Mouse (Mus musculus): ENCODE measurements around the gene Aire. TPM values are rescaled to one million over a fixed set of nuclear protein-coding genes. Genes with fewer than 3 reads are reported as not detected.
A peak's percentile ranks its signal among the peaks of the same experiment; 100 is the strongest.

Aire gene
- polyA plus RNA-seq, 1 experiment from 2014 or later: 1.7 TPM

- H3K27me3 ChIP-seq (ENCODE audit: insufficient read depth, low read length): no peaks in the 10 kb centered on the region
- no peaks in the 10 kb centered on the region for H3K9me3 ChIP-seq (ENCODE audit: low read length)
- H3K27ac ChIP-seq (ENCODE audit: low read length): no peak overlapping the region
- no peak overlapping the region for H3K4me3 ChIP-seq (ENCODE audit: low read length)
- no peaks in the 10 kb centered on the region for H3K4me1 ChIP-seq (ENCODE audit: insufficient read depth, low read length)
- no peak overlapping the region for H3K4me2 ChIP-seq (replicated peaks; ENCODE audit: low read depth, low read length)
- no peaks in the 10 kb centered on the region for H3K36me3 ChIP-seq (ENCODE audit: insufficient read depth, low read length)
- no peak overlapping the region for H3K9ac ChIP-seq (replicated peaks; ENCODE audit: low read length)
- 87% methylated on average over 8 of the region's 8 CpGs for WGBS
- ATAC-seq (ENCODE audit: low FRiP score, low TSS enrichment): no peak
Observed at GRCm38 (mm10) chr10:78057056-78057455, 13.6 kb upstream of the Aire start.

GRCm38 (mm10) chr10:78054633-78055565, 11.5 kb upstream of the Aire start:
- Histone ChIP-seq H3K9me3 (ENCODE audit: low read length) (no peaks in the 10 kb centered on the region), H3K4me1 (ENCODE audit: insufficient read depth, low read length) (no peaks in the 10 kb centered on the region), H3K36me3 (ENCODE audit: insufficient read depth, low read length) (no peaks in the 10 kb centered on the region), H3K27ac (ENCODE audit: low read length) (no peak overlapping the region), H3K4me2 (replicated peaks; ENCODE audit: low read depth, low read length) (no peak overlapping the region), H3K27me3 (ENCODE audit: insufficient read depth, low read length) (no peaks in the 10 kb centered on the region), H3K4me3 (ENCODE audit: low read length) (no peak overlapping the region), H3K9ac (replicated peaks; ENCODE audit: low read length) (no peak overlapping the region)
- peak; percentile 54; the same call in 1 of the 2 replicates for ATAC-seq (ENCODE audit: low FRiP score, low TSS enrichment)
- WGBS: 69% methylated on average over 19 of the region's 19 CpGs

- no peak overlapping the region for H3K27ac ChIP-seq (ENCODE audit: low read length)
- no peaks in the 10 kb centered on the region for H3K27me3 ChIP-seq (ENCODE audit: insufficient read depth, low read length)
- no peak overlapping the region for H3K4me3 ChIP-seq (ENCODE audit: low read length)
- H3K9me3 ChIP-seq (ENCODE audit: low read length): no peaks in the 10 kb centered on the region
- H3K36me3 ChIP-seq (ENCODE audit: insufficient read depth, low read length): no peaks in the 10 kb centered on the region
- no peak overlapping the region for H3K9ac ChIP-seq (replicated peaks; ENCODE audit: low read length)
- ATAC-seq (ENCODE audit: low FRiP score, low TSS enrichment): no peak
- 56% methylated on average over 11 of the region's 11 CpGs for WGBS
- no peak overlapping the region for H3K4me2 ChIP-seq (replicated peaks; ENCODE audit: low read depth, low read length)
- H3K4me1 ChIP-seq (ENCODE audit: insufficient read depth, low read length): no peaks in the 10 kb centered on the region
Observed at GRCm38 (mm10) chr10:78049519-78050035, 6.2 kb upstream of the Aire start.

- Histone ChIP-seq H3K9ac (replicated peaks; ENCODE audit: low read length) (no peak overlapping the region), H3K27ac (ENCODE audit: low read length) (no peak overlapping the region), H3K4me1 (ENCODE audit: insufficient read depth, low read length) (peaks cover 6% of the 10 kb centered on the region), H3K4me2 (replicated peaks; ENCODE audit: low read depth, low read length) (no peak overlapping the region), H3K27me3 (ENCODE audit: insufficient read depth, low read length) (no peaks in the 10 kb centered on the region), H3K4me3 (ENCODE audit: low read length) (no peak overlapping the region), H3K36me3 (ENCODE audit: insufficient read depth, low read length) (no peaks in the 10 kb centered on the region), H3K9me3 (ENCODE audit: low read length) (no peaks in the 10 kb centered on the region)
- WGBS: 84% methylated on average over 9 of the region's 10 CpGs
- no peak for ATAC-seq (ENCODE audit: low FRiP score, low TSS enrichment)
Observed at GRCm38 (mm10) chr10:78048061-78048730, 4.8 kb upstream of the Aire start.

- Histone ChIP-seq H3K9ac (replicated peaks; ENCODE audit: low read length) (no peak overlapping the region), H3K9me3 (ENCODE audit: low read length) (no peaks in the 10 kb centered on the region), H3K4me1 (ENCODE audit: insufficient read depth, low read length) (peaks cover 8% of the 10 kb centered on the region), H3K4me2 (replicated peaks; ENCODE audit: low read depth, low read length) (no peak overlapping the region), H3K27ac (ENCODE audit: low read length) (no peak overlapping the region), H3K4me3 (ENCODE audit: low read length) (no peak overlapping the region), H3K36me3 (ENCODE audit: insufficient read depth, low read length) (no peaks in the 10 kb centered on the region), H3K27me3 (ENCODE audit: insufficient read depth, low read length) (no peaks in the 10 kb centered on the region)
- ATAC-seq (ENCODE audit: low FRiP score, low TSS enrichment): no peak
- WGBS: 81% methylated on average over 4 of the region's 4 CpGs
Observed at GRCm38 (mm10) chr10:78046388-78046787, 3.0 kb upstream of the Aire start.

GRCm38 (mm10) chr10:78044531-78044930, 1.1 kb upstream of the Aire start:
- Histone ChIP-seq H3K36me3 (ENCODE audit: insufficient read depth, low read length) (no peaks in the 10 kb centered on the region), H3K27ac (ENCODE audit: low read length) (no peak overlapping the region), H3K4me2 (replicated peaks; ENCODE audit: low read depth, low read length) (no peak overlapping the region), H3K9me3 (ENCODE audit: low read length) (no peaks in the 10 kb centered on the region), H3K9ac (replicated peaks; ENCODE audit: low read length) (no peak overlapping the region), H3K27me3 (ENCODE audit: insufficient read depth, low read length) (no peaks in the 10 kb centered on the region), H3K4me3 (ENCODE audit: low read length) (no peak overlapping the region), H3K4me1 (ENCODE audit: insufficient read depth, low read length) (peaks cover 8% of the 10 kb centered on the region)
- 74% methylated on average over 1 of the region's 1 CpGs for WGBS
- ATAC-seq (ENCODE audit: low FRiP score, low TSS enrichment): no peak

- H3K36me3 ChIP-seq (ENCODE audit: insufficient read depth, low read length): no peaks in the 10 kb centered on the region
- peak overlapping the region; percentile 57 for H3K4me2 ChIP-seq (replicated peaks; ENCODE audit: low read depth, low read length)
- 58% methylated on average over 14 of the region's 14 CpGs for WGBS
- no peaks in the 10 kb centered on the region for H3K27me3 ChIP-seq (ENCODE audit: insufficient read depth, low read length)
- no peak overlapping the region for H3K27ac ChIP-seq (ENCODE audit: low read length)
- H3K9ac ChIP-seq (replicated peaks; ENCODE audit: low read length): no peak overlapping the region; the same call in 1 of the 2 replicates
- 0 out of 2 replicates have a peak, but pooled peaks have one; percentile 32 for ATAC-seq (ENCODE audit: low FRiP score, low TSS enrichment)
- H3K4me1 ChIP-seq (ENCODE audit: insufficient read depth, low read length): peaks cover 8% of the 10 kb centered on the region
- no peaks in the 10 kb centered on the region for H3K9me3 ChIP-seq (ENCODE audit: low read length)
- peak overlapping the region; percentile 30 for H3K4me3 ChIP-seq (ENCODE audit: low read length)
Observed at GRCm38 (mm10) chr10:78042697-78043405, 559 bp downstream of the Aire start.

- no peak overlapping the region for H3K4me3 ChIP-seq (ENCODE audit: low read length)
- no peak overlapping the region for H3K9ac ChIP-seq (replicated peaks; ENCODE audit: low read length)
- no peaks in the 10 kb centered on the region for H3K36me3 ChIP-seq (ENCODE audit: insufficient read depth, low read length)
- H3K27ac ChIP-seq (ENCODE audit: low read length): no peak overlapping the region
- peaks cover 8% of the 10 kb centered on the region for H3K4me1 ChIP-seq (ENCODE audit: insufficient read depth, low read length)
- no peak overlapping the region for H3K4me2 ChIP-seq (replicated peaks; ENCODE audit: low read depth, low read length)
- no peaks in the 10 kb centered on the region for H3K27me3 ChIP-seq (ENCODE audit: insufficient read depth, low read length)
- no peaks in the 10 kb centered on the region for H3K9me3 ChIP-seq (ENCODE audit: low read length)
- no peak for ATAC-seq (ENCODE audit: low FRiP score, low TSS enrichment)
- WGBS: 61% methylated on average over 7 of the region's 7 CpGs
Observed at GRCm38 (mm10) chr10:78042096-78042495, 1.3 kb downstream of the Aire start.

- Histone ChIP-seq H3K4me3 (ENCODE audit: low read length) (no peak within 1 kb of the TSS), H3K9me3 (ENCODE audit: low read length) (no peaks in the 10 kb centered on the region), H3K4me2 (replicated peaks; ENCODE audit: low read depth, low read length) (no peak within 1 kb of the TSS), H3K36me3 (ENCODE audit: insufficient read depth, low read length) (no peaks in the 10 kb centered on the region), H3K27me3 (ENCODE audit: insufficient read depth, low read length) (no peaks in the 10 kb centered on the region), H3K4me1 (ENCODE audit: insufficient read depth, low read length) (peaks cover 8% of the 10 kb centered on the region), H3K27ac (ENCODE audit: low read length) (no peak within 1 kb of the TSS), H3K9ac (replicated peaks; ENCODE audit: low read length) (no peak within 1 kb of the TSS)
- WGBS: 88% methylated on average over 5 of the region's 5 CpGs
- ATAC-seq (ENCODE audit: low FRiP score, low TSS enrichment): no peak
Observed at GRCm38 (mm10) chr10:78041647-78042046, 1.8 kb downstream of the Aire start, which contains the start of gene Dnmt3l. Gene Dnmt3l (plus strand): TSS chr10:78041947.
